ENCODE assay signal across 13 mouse cellular contexts in the genomic region with DNA sequence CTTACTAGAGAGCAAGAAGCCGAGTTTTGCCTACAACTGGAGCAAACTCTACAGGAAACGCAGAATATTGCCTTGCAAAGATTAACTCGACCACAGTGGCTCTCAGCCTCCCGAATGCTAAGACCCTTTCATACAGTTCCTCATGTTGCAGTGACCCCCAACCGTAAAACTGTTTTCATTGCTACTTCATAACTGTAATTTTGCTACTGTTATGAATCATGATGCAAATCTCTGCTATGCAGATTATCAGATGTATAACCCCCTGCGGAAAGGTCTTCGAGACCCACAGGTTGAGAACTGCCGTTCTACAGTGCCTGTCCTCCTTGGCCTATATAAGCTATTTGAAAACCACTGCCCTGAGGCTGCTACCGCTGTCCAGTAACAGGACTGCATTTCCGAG.
"Had no signal": no experiment of that assay in that cellular context is flagged by ENCODE, and none has a peak within 500 bp of the region (broad histone marks: within the 10 kb centered on the region; RNA-seq: fewer than 3 reads in every experiment).

No protein-coding gene starts in this region.

- H3K9ac ChIP-seq: liver, embryonic 14.5 days; midbrain, embryonic 12.5 days; neural tube, embryonic 15.5 days had no signal

- H3K27ac ChIP-seq: layer of hippocampus, adult 2 months; liver, embryonic 14.5 days; midbrain, embryonic 12.5 days; neural tube, embryonic 15.5 days; stomach, postnatal 0 days had no signal

- ATAC-seq: intestine, postnatal 0 days; midbrain, embryonic 16.5 days had no signal

- H3K36me3 ChIP-seq: midbrain, embryonic 12.5 days; neural tube, embryonic 15.5 days had no signal

- H3K4me3 ChIP-seq: layer of hippocampus, adult 2 months; midbrain, embryonic 12.5 days; neural tube, embryonic 15.5 days had no signal

- H3K4me2 ChIP-seq: midbrain, embryonic 12.5 days; neural tube, embryonic 15.5 days had no signal

- H3K27me3 ChIP-seq: neural tube, embryonic 15.5 days had no signal

- DNase-seq: kidney, adult 8-10 months; liver; lung, adult 2 months; lung, postnatal 10 days; right cerebral cortex, adult 18-20 months; thymus, postnatal 4 days had no signal

- H3K9me3 ChIP-seq: midbrain, embryonic 12.5 days; neural tube, embryonic 15.5 days had no signal
